In genomic region chr16:76354289-76354688, GRCm38 (mm10) we compare ENCODE assay signal across 18 mouse cellular contexts. TPM values are rescaled to one million over a fixed set of nuclear protein-coding genes. Genes with fewer than 3 reads are reported as not detected.
A peak's percentile ranks its signal among the peaks of the same experiment; 100 is the strongest.
DNase-seq lines count a peak whose midpoint lies in the region; ATAC-seq and TF ChIP-seq lines count a peak whose summit lies in the region.
"Had no signal": no experiment of that assay in that cellular context is flagged by ENCODE, and none has a peak within 500 bp of the region (broad histone marks: within the 10 kb centered on the region; RNA-seq: fewer than 3 reads in every experiment).

No protein-coding gene starts in this region.

- H3K27ac ChIP-seq in gastrocnemius, adult 2 months, result peak overlapping the region; percentile 66
- no peak overlapping the region for H3K27ac ChIP-seq in ES-Bruce4 (ENCODE audit: insufficient read depth, low read length)
- no peak overlapping the region for H3K27ac ChIP-seq in midbrain, embryonic 15.5 days
- H3K27ac ChIP-seq: limb, embryonic 12.5 days; neural tube, embryonic 12.5 days had no signal

- no peak for TF ChIP-seq POLR2A in ES-Bruce4 (IDR thresholded peaks at IDR 0.05; ENCODE audit: insufficient read depth, low read length)

- peaks cover 2% of the 10 kb centered on the region for H3K4me1 ChIP-seq in ES-Bruce4 (ENCODE audit: control insufficient read depth, insufficient read depth, low read length)
- peaks cover 4% of the 10 kb centered on the region; the same call in 1 of the 2 replicates for H3K4me1 ChIP-seq in midbrain, embryonic 15.5 days

- H3K4me2 ChIP-seq in midbrain, embryonic 15.5 days, result no peak overlapping the region
- H3K4me2 ChIP-seq: limb, embryonic 12.5 days; neural tube, embryonic 12.5 days had no signal

- peak; percentile 84 for TF ChIP-seq EP300 in ES-Bruce4 (IDR thresholded peaks at IDR 0.05; ENCODE audit: insufficient read depth, low read depth, low read length)

- intact Hi-C loops in gastrocnemius, adult 2 months (cut with DNase I), result no loop called here

- WGBS in midbrain, embryonic 15.5 days, result 88% methylated on average over 7 of the region's 7 CpGs

- no peak for TF ChIP-seq CTCF in gastrocnemius, adult 2 months (IDR thresholded peaks at IDR 0.05)
- no peak for TF ChIP-seq CTCF in ES-Bruce4 (IDR thresholded peaks at IDR 0.05; ENCODE audit: low read depth, low read length)

- no peaks in the 10 kb centered on the region for H3K36me3 ChIP-seq in ES-Bruce4 (ENCODE audit: control insufficient read depth, insufficient read depth, low read length, poor library complexity, severe bottlenecking)
- H3K36me3 ChIP-seq in midbrain, embryonic 15.5 days (replicated peaks), result no peaks in the 10 kb centered on the region

- H3K27me3 ChIP-seq in ES-Bruce4 (ENCODE audit: control insufficient read depth, insufficient read depth, low read length, poor library complexity, severe bottlenecking), result no peaks in the 10 kb centered on the region
- H3K27me3 ChIP-seq in midbrain, embryonic 15.5 days (replicated peaks), result no peaks in the 10 kb centered on the region
- H3K27me3 ChIP-seq: limb, embryonic 12.5 days; liver, embryonic 15.5 days; neural tube, embryonic 12.5 days had no signal

- no peak overlapping the region for H3K9ac ChIP-seq in ES-Bruce4 (ENCODE audit: low read depth, poor library complexity, severe bottlenecking)
- no peak overlapping the region for H3K9ac ChIP-seq in midbrain, embryonic 15.5 days
- H3K9ac ChIP-seq: limb, embryonic 12.5 days; liver, embryonic 15.5 days; neural tube, embryonic 12.5 days had no signal

- DNase-seq in gastrocnemius, adult 2 months, result no peak
- DNase-seq in gastrocnemius, postnatal 10 days, result no peak
- DNase-seq in naive thymus-derived CD4-positive, alpha-beta T cell, adult 2 months (ENCODE audit: low read depth), result peak; percentile 73
- peak; percentile 74 for DNase-seq in thymus, postnatal 25 days
- no peak for DNase-seq in frontal cortex, postnatal 10 days (ENCODE audit: low spot score in 2 of 2)
- DNase-seq in left cerebral cortex, adult 18-20 months (ENCODE audit: low spot score in 2 of 2), result no peak
- DNase-seq: adrenal gland, postnatal 10 days; cerebellum, adult 11 months; cerebellum, postnatal 14 days; kidney, postnatal 14 days; right cerebral cortex, postnatal 14 days had no signal

- H3K4me3 ChIP-seq in gastrocnemius, adult 2 months, result no peak overlapping the region
- H3K4me3 ChIP-seq in ES-Bruce4 (ENCODE audit: low read depth, low read length), result no peak overlapping the region
- H3K4me3 ChIP-seq in midbrain, embryonic 15.5 days, result no peak overlapping the region
- H3K4me3 ChIP-seq: limb, embryonic 12.5 days; liver, embryonic 15.5 days; neural tube, embryonic 12.5 days had no signal

- no peak for ATAC-seq in midbrain, embryonic 15.5 days (replicated peaks)
- ATAC-seq: forebrain, embryonic 14.5 days had no signal

- H3K9me3 ChIP-seq in ES-Bruce4 (replicated peaks; ENCODE audit: control insufficient read depth, insufficient read depth, low read length, poor library complexity, severe bottlenecking), result no peaks in the 10 kb centered on the region
- H3K9me3 ChIP-seq in midbrain, embryonic 15.5 days, result no peaks in the 10 kb centered on the region
- H3K9me3 ChIP-seq: G1E; limb, embryonic 12.5 days; liver, embryonic 15.5 days; neural tube, embryonic 12.5 days had no signal

RNA-seq across cellular contexts. Expression of gene Nrip1, which starts 19.3 kb away (rescaled TPM):
- total RNA-seq in gastrocnemius, adult 2 months (2021), result 10 to 100 TPM; 38.7 to 38.9 TPM
- total RNA-seq in gastrocnemius, postnatal 10 days (2021), result 10 to 100 TPM; 37.3 to 41.4 TPM
- polyA plus RNA-seq in ES-Bruce4 (2011; ENCODE audit: insufficient read depth, insufficient read length, low read depth, missing spikeins), result 15.3 TPM in 2 replicates
- 34.8 and 38.3 TPM in 2 replicates for polyA plus RNA-seq in midbrain, embryonic 15.5 days (2015; fragmentation: Nextera tagmentation; extraction: Ambion mirVana)
- total RNA-seq in left cerebral cortex, adult 18-20 months (2021), result 10 to 100 TPM; 51.2 to 53.8 TPM

Comparison
In these comparisons a context has a peak if more than half of its experiments do, and no peak if none do; other contexts are left out.
1. DNase-seq: peak in naive thymus-derived CD4-positive, alpha-beta T cell, adult 2 months (single experiment) and thymus, postnatal 25 days (single experiment); none in gastrocnemius, adult 2 months (single experiment), gastrocnemius, postnatal 10 days (single experiment), frontal cortex, postnatal 10 days (0 of 2) and left cerebral cortex, adult 18-20 months (0 of 2).